Mouse (Mus musculus) testis, adult 10 weeks (tissue): ENCODE measurements around the gene Olfr1404. TPM values are rescaled to one million over a fixed set of nuclear protein-coding genes. Genes with fewer than 3 reads are reported as not detected.

Source experiments
- polyA plus RNA-seq: library from polyadenylated mRNA; stranded (reverse); fragments of 350-450 nt; fragmentation: Illumina TruSeq; extraction: RNeasy Lipid Tissue Mini Kit (QIAGEN cat#74804); gene quantifications from one replicate; pipeline ENCODE4 v1.2.3, GENCODE M21; 2014; ENCODE audit warnings: low read depth, low replicate concordance

Gene Olfr1404
- polyA plus RNA-seq, result not detected

DNA sequence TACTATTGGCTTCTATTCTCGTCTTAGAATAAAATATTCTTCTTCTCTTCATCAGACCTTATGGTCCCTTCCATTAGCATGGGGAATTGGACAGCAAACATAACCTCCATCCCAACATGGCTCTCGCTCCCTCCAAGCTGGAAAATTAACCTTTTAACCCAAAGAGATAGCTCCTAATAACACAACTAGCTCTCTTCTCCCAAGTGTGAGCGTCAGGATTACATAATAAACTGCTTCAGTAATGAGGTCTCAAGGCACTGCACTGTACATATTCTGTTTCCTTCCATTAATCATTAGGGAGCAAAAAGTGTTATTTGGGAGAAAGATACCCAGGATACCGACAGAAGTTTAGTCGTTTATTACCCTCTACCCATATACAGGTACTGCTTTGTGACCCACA, at the start of gene Olfr1404:
TSS of gene Olfr1404 (plus strand) at position 301 of the 400 bp plus-strand sequence.

DNA sequence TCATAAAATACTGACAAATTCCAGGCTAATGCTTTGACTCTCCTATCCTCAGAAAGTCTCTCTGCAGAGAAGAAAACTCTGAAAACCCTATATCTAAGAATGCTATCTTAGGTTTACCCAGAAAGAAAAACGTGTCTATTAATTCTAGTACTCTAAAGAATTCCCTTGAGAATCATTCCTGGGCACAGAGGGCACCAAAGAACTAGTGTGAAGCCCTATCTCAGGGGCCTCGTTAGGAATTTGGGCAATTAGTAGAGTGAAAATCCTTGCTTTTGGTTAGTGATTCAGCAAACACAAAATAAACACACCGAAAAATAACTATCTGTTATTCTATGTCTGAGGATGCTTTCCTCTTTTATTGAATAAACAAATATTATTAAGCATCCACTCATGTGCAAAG, 21.7 kb upstream of the Olfr1404 start, which contains the start of gene Olfr1406:
TSS of gene Olfr1406 (minus strand) at position 101 of the 400 bp plus-strand sequence.

DNA sequence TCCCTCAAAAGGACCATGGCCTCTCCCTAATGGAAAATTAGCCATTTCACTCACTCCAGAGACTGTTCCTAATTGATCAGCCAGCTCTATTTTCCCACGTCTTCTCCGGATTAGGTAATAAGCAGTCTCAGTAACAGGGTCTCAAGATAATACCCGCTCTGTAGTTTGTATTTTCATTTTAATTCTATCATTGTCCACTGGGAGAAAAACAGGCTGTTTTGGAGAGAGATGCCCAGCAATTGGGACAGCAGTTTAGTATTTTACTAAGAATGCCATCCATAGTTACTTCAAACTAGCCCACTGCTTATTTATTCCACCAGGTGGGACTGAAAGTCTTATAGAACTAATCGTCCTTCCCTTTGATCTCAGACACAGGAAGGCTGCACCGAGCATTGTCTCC, 14.7 kb upstream of the Olfr1404 start, which contains the start of gene Olfr218:
TSS of gene Olfr218 (plus strand) at position 301 of the 400 bp plus-strand sequence.

DNA sequence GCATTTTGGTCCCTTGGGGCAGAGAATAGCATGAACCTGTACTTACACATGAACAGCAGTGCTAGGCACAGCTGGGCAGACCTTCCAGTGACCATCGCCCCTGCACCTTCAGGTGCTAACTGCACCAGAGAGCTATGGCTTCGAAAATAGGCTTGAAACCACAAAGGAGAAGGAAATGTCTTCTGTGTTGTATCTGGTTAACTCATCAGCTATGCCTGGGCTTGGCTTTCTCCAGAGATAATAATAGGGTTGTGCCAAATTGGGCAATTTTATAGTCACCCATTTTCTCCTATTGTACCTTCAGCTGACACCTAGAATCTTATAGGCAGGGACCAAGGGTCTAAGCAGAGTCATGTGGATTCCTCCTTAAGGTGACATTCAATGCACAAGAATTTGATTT, 14.9 kb downstream of the Olfr1404 start, which contains the start of gene Fcer1a:
TSS of gene Fcer1a (minus strand) at position 134 of the 400 bp plus-strand sequence.

DNA sequence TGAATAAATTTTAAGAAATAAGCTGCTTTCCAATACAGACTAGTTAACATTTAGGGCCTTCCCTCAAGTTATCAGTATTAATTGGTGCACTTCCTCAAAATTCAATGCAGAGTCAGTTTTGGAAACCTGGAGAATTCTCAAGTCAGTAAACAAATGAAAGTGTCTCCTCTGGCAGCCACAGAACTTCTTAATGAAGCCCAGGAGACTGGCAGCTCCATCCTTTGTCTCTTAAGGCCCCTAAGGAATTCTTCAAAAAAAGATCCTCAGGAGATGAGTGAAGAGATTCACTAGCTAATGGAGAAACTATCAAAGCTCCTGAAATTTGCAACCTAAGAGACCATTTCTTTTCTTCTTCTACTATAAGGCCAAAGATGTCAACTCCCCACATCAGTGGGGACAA, 53.5 kb downstream of the Olfr1404 start, which contains the start of gene Olfr418:
TSS of gene Olfr418 (plus strand) at position 301 of the 400 bp plus-strand sequence.

Other genes starting within 250 kb of the Olfr1404 start
- not detected for gene Olfr1408, start 75.0 kb upstream of the Olfr1404 start, polyA plus RNA-seq
- gene Olfr1406, start 21.8 kb upstream of the Olfr1404 start, polyA plus RNA-seq, result not detected
- gene Olfr218, start 14.6 kb upstream of the Olfr1404 start, polyA plus RNA-seq, result not detected
- gene Fcer1a, start 14.8 kb downstream of the Olfr1404 start, polyA plus RNA-seq, result not detected
- gene Olfr418, start 53.6 kb downstream of the Olfr1404 start, polyA plus RNA-seq, result not detected
- not detected for gene Mptx2, start 65.4 kb downstream of the Olfr1404 start, polyA plus RNA-seq
- gene Ackr1, start 121.4 kb downstream of the Olfr1404 start, polyA plus RNA-seq, result not detected
- 0.69 TPM for gene Aim2, start 138.5 kb downstream of the Olfr1404 start, polyA plus RNA-seq
- not detected for gene Cadm3, start 155.3 kb downstream of the Olfr1404 start, polyA plus RNA-seq